ENCODE assay signal across 8 mouse cellular contexts in the genomic region with DNA sequence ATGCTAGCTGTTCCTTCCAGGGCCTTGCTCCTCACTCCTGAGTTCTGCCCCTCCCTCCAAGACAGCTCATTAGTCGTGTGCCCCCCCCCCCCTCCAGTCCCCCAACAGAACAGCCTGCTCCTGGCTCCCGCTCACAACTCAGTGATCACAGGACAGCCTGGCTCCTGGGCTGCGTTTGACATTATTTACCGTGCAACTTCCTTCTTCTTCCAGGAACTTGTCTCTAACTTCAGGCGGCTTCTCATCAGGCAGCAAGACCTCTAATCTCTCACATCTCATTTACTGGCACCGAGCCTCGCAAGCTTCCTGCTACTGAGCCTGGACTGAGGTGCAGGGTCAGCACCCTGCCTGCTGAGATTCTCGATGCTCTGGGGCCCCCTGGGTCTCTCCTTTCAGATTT. TPM values are rescaled to one million over a fixed set of nuclear protein-coding genes. Genes with fewer than 3 reads are reported as not detected.
DNase-seq lines count a peak whose midpoint lies in the region; ATAC-seq and TF ChIP-seq lines count a peak whose summit lies in the region.

No protein-coding gene starts in this region.

- no peak overlapping the region for H3K4me3 ChIP-seq in heart, embryonic 10.5 days
- no peak overlapping the region for H3K4me3 ChIP-seq in intestine, embryonic 16.5 days (ENCODE audit: low read length)
- no peak overlapping the region for H3K4me3 ChIP-seq in lung, embryonic 14.5 days (ENCODE audit: low read depth, low read length)

- peak; percentile 53 for ATAC-seq in intestine, embryonic 16.5 days
- ATAC-seq in lung, embryonic 14.5 days (ENCODE audit: insufficient read depth): peak; percentile 48

- H3K36me3 ChIP-seq in heart, embryonic 10.5 days: no peaks in the 10 kb centered on the region
- H3K36me3 ChIP-seq in intestine, embryonic 16.5 days (ENCODE audit: control insufficient read depth, insufficient read depth, low read length): no peaks in the 10 kb centered on the region
- H3K36me3 ChIP-seq in lung, embryonic 14.5 days (ENCODE audit: insufficient read depth): no peaks in the 10 kb centered on the region

- H3K9ac ChIP-seq in intestine, embryonic 16.5 days (ENCODE audit: low read depth, low read length): peak overlapping the region; percentile 56
- H3K9ac ChIP-seq in lung, embryonic 14.5 days: peak overlapping the region; percentile 8; the same call in 1 of the 2 replicates

- 13% methylated on average over 8 of the region's 8 CpGs for WGBS in heart, embryonic 10.5 days
- 4% methylated on average over 8 of the region's 8 CpGs for WGBS in intestine, embryonic 16.5 days
- WGBS in lung, embryonic 14.5 days: 5% methylated on average over 7 of the region's 8 CpGs

- no peaks in the 10 kb centered on the region for H3K9me3 ChIP-seq in heart, embryonic 10.5 days
- H3K9me3 ChIP-seq in intestine, embryonic 16.5 days (ENCODE audit: control insufficient read depth, low read length): no peaks in the 10 kb centered on the region
- H3K9me3 ChIP-seq in lung, embryonic 14.5 days (ENCODE audit: low read depth, low read length): no peaks in the 10 kb centered on the region

- H3K4me1 ChIP-seq in heart, embryonic 10.5 days: peaks cover 60% of the 10 kb centered on the region
- peaks cover 36% of the 10 kb centered on the region for H3K4me1 ChIP-seq in intestine, embryonic 16.5 days (ENCODE audit: control insufficient read depth, insufficient read depth, low read length)
- peaks cover 27% of the 10 kb centered on the region for H3K4me1 ChIP-seq in lung, embryonic 14.5 days (ENCODE audit: insufficient read depth)

- no peak for TF ChIP-seq CTCF in lung, embryonic 14.5 days (IDR thresholded peaks at IDR 0.05; ENCODE audit: low read depth)

- H3K4me2 ChIP-seq in intestine, embryonic 16.5 days (ENCODE audit: low read depth, low read length): 0 out of 2 replicates have a peak overlapping the region, but pooled peaks have one; percentile 7
- peak overlapping the region; percentile 14 for H3K4me2 ChIP-seq in lung, embryonic 14.5 days

- peak overlapping the region; percentile 74 for H3K27ac ChIP-seq in heart, embryonic 10.5 days
- peak overlapping the region; percentile 83 for H3K27ac ChIP-seq in intestine, embryonic 16.5 days (ENCODE audit: low read length)
- H3K27ac ChIP-seq in lung, embryonic 14.5 days (ENCODE audit: low read depth): peak overlapping the region; percentile 69

- DNase-seq in heart, embryonic 10.5 days (ENCODE audit: low spot score): no peak
- no peak for DNase-seq in heart, adult 8-10 months (ENCODE audit: low spot score)
- DNase-seq in MN1 (ENCODE audit: low spot score): peak; percentile 70
- DNase-seq in lung, embryonic 14.5 days: peak; percentile 84
- no peak for DNase-seq in ovary, postnatal 36 days (ENCODE audit: low spot score)
- no peak for DNase-seq in thymus, postnatal 36 days
- no peak for DNase-seq in layer of hippocampus, adult 8-10 months (ENCODE audit: low spot score in 2 of 2)

- H3K27me3 ChIP-seq in heart, embryonic 10.5 days (ENCODE audit: insufficient read depth, poor library complexity, severe bottlenecking): peaks cover 15% of the 10 kb centered on the region
- no peaks in the 10 kb centered on the region for H3K27me3 ChIP-seq in intestine, embryonic 16.5 days (replicated peaks; ENCODE audit: control insufficient read depth, insufficient read depth, low read length)
- H3K27me3 ChIP-seq in lung, embryonic 14.5 days (ENCODE audit: insufficient read depth, low read length): no peaks in the 10 kb centered on the region

RNA-seq across cellular contexts. Expression of a gene that starts 8.5 kb away (rescaled TPM):
- 4.0 and 4.3 TPM in 2 replicates for polyA plus RNA-seq in heart, embryonic 10.5 days (2016; fragmentation: Nextera tagmentation; extraction: Ambion mirVana)
- total RNA-seq in heart, adult 8-10 months (2022): 10 to 100 TPM in 3 of 4 experiments, 1 to 10 TPM in 1; 9.0 to 11.3 (median 10.3) TPM
- polyA plus RNA-seq in intestine, embryonic 16.5 days (2015; fragmentation: Nextera tagmentation; extraction: Ambion mirVana): 12.2 and 13.7 TPM in 2 replicates
- polyA plus RNA-seq in lung, embryonic 14.5 days (2014; fragmentation: Nextera tagmentation; extraction: Ambion mirVana): 3.4 and 3.7 TPM in 2 replicates
- 1 to 10 TPM; 3.1 to 5.9 (median 5.6) TPM for total RNA-seq in layer of hippocampus, adult 8-10 months (2022)

RNA-seq across cellular contexts. Expression of a gene that starts 21.2 kb away (rescaled TPM):
- not detected in 2 replicates for polyA plus RNA-seq in heart, embryonic 10.5 days (2016; fragmentation: Nextera tagmentation; extraction: Ambion mirVana)
- total RNA-seq in heart, adult 8-10 months (2022): not detected
- polyA plus RNA-seq in intestine, embryonic 16.5 days (2015; fragmentation: Nextera tagmentation; extraction: Ambion mirVana): 0.07 TPM in 1 of 2 replicates, not detected in the other
- not detected in 2 replicates for polyA plus RNA-seq in lung, embryonic 14.5 days (2014; fragmentation: Nextera tagmentation; extraction: Ambion mirVana)
- under 1 TPM in 1 of 4 experiments, not detected in 3; 0.24 TPM for total RNA-seq in layer of hippocampus, adult 8-10 months (2022)

RNA-seq across cellular contexts. Expression of a gene that starts 32.7 kb away (rescaled TPM):
- polyA plus RNA-seq in heart, embryonic 10.5 days (2016; fragmentation: Nextera tagmentation; extraction: Ambion mirVana): 275 and 334 TPM in 2 replicates
- total RNA-seq in heart, adult 8-10 months (2022): under 1 TPM; 0.25 to 0.87 (median 0.67) TPM
- polyA plus RNA-seq in intestine, embryonic 16.5 days (2015; fragmentation: Nextera tagmentation; extraction: Ambion mirVana): 259 and 306 TPM in 2 replicates
- polyA plus RNA-seq in lung, embryonic 14.5 days (2014; fragmentation: Nextera tagmentation; extraction: Ambion mirVana): 395 and 399 TPM in 2 replicates
- 1 to 10 TPM in 2 of 4 experiments, under 1 TPM in 2; 0.12 to 1.6 (median 0.86) TPM for total RNA-seq in layer of hippocampus, adult 8-10 months (2022)

RNA-seq across cellular contexts. Expression of a gene that starts 55.9 kb away (rescaled TPM):
- polyA plus RNA-seq in heart, embryonic 10.5 days (2016; fragmentation: Nextera tagmentation; extraction: Ambion mirVana): 124 and 134 TPM in 2 replicates
- 1 to 10 TPM in 3 of 4 experiments, under 1 TPM in 1; 0.78 to 3.2 (median 2.3) TPM for total RNA-seq in heart, adult 8-10 months (2022)
- 119 and 147 TPM in 2 replicates for polyA plus RNA-seq in intestine, embryonic 16.5 days (2015; fragmentation: Nextera tagmentation; extraction: Ambion mirVana)
- polyA plus RNA-seq in lung, embryonic 14.5 days (2014; fragmentation: Nextera tagmentation; extraction: Ambion mirVana): 144 and 158 TPM in 2 replicates
- total RNA-seq in layer of hippocampus, adult 8-10 months (2022): 1 to 10 TPM in 1 of 4 experiments, under 1 TPM in 3; 0.54 to 1.3 (median 0.88) TPM

RNA-seq across cellular contexts. Expression of a gene that starts 56.1 kb away (rescaled TPM):
- 8.8 and 13.5 TPM in 2 replicates for polyA plus RNA-seq in heart, embryonic 10.5 days (2016; fragmentation: Nextera tagmentation; extraction: Ambion mirVana)
- 1 to 10 TPM; 2.3 to 6.0 (median 4.9) TPM for total RNA-seq in heart, adult 8-10 months (2022)
- polyA plus RNA-seq in intestine, embryonic 16.5 days (2015; fragmentation: Nextera tagmentation; extraction: Ambion mirVana): 9.6 and 10.7 TPM in 2 replicates
- polyA plus RNA-seq in lung, embryonic 14.5 days (2014; fragmentation: Nextera tagmentation; extraction: Ambion mirVana): 4.6 TPM in 2 replicates
- total RNA-seq in layer of hippocampus, adult 8-10 months (2022): 1 to 10 TPM; 4.0 to 5.4 (median 4.2) TPM

Comparison
In these comparisons a context has a peak if more than half of its experiments do, and no peak if none do; other contexts are left out.
1. DNase-seq: peak in MN1 (single experiment) and lung, embryonic 14.5 days (single experiment); none in heart, embryonic 10.5 days (single experiment), heart, adult 8-10 months (single experiment), ovary, postnatal 36 days (single experiment), thymus, postnatal 36 days (0 of 2) and layer of hippocampus, adult 8-10 months (0 of 2).
2. Peak in every context shown above with its lines, with median percentiles within 50 percentile points of each other: H3K27ac ChIP-seq.